Mouse (Mus musculus) spleen, adult 2 months (tissue): ENCODE results near the gene Ctnna2. TPM values are rescaled to one million over a fixed set of nuclear protein-coding genes. Genes with fewer than 3 reads are reported as not detected.

Experiments
- DNase-seq, 2 experiments: peaks; one replicate each; pipeline versions ENCODE4 v3.0.0 to v3.0.0-alpha.2; 2012 to 2021; ENCODE audit warnings: low spot score in 2 of 2, low read depth in 1 of 2
- H3K27ac ChIP-seq: fragments of 200-500 bp; 2 replicates; pipeline ENCODE4 v1.5.1; 2012; ENCODE audit warnings: low read length, inconsistent platforms; ENCODE audit not compliant: insufficient read depth
- H3K27me3 ChIP-seq: fragments of 200-500 bp; 2 replicates; pipeline ENCODE4 v1.6.1; 2012; ENCODE audit warnings: mild to moderate bottlenecking, moderate library complexity, low read length, inconsistent platforms; ENCODE audit not compliant: control insufficient read depth, insufficient read depth
- H3K36me3 ChIP-seq: fragments of 200-500 bp; 2 replicates; pipeline ENCODE4 v1.6.1; 2012; ENCODE audit warnings: mild to moderate bottlenecking, low read length, inconsistent platforms; ENCODE audit not compliant: control insufficient read depth, insufficient read depth
- H3K4me1 ChIP-seq: fragments of 200-500 bp; 2 replicates; pipeline ENCODE4 v1.6.1; 2011; ENCODE audit warnings: inconsistent platforms; ENCODE audit not compliant: control insufficient read depth, insufficient read depth, insufficient read length
- H3K4me3 ChIP-seq: fragments of 200-500 bp; 2 replicates; pipeline ENCODE4 v1.5.1; 2011; ENCODE audit warnings: mild to moderate bottlenecking, inconsistent platforms; ENCODE audit not compliant: insufficient read depth, insufficient read length; ENCODE audit errors: extremely low read depth
- CTCF ChIP-seq: fragments of 200-500 bp; IDR thresholded peaks from 2 replicates; pipeline ENCODE4 v1.5.1; 2011; ENCODE audit warnings: mild to moderate bottlenecking, inconsistent platforms; ENCODE audit not compliant: insufficient read depth, insufficient read length, insufficient replicate concordance; ENCODE audit errors: extremely low read depth
- POLR2A ChIP-seq: fragments of 200-500 bp; IDR thresholded peaks from 2 replicates; pipeline ENCODE4 v1.6.1; 2011; ENCODE audit warnings: low read depth, low read length, inconsistent platforms
- WGBS: fragments of 180-500 bp; shearing (Covaris S2); methylation state at CpG from one replicate; pipeline ENCODE4 v1.1.7; 2018; 5-methylcytosine and 5-hydroxymethylcytosine counted together
- polyA plus RNA-seq: library from polyadenylated mRNA; depleted of rRNA; stranded (reverse); fragments of >200 nt; gene quantifications from 2 replicates; pipeline ENCODE4 v1.2.3, GENCODE M21; 2012

The Ctnna2 gene
- polyA plus RNA-seq, 1 experiment: 0.05 TPM

DNA sequence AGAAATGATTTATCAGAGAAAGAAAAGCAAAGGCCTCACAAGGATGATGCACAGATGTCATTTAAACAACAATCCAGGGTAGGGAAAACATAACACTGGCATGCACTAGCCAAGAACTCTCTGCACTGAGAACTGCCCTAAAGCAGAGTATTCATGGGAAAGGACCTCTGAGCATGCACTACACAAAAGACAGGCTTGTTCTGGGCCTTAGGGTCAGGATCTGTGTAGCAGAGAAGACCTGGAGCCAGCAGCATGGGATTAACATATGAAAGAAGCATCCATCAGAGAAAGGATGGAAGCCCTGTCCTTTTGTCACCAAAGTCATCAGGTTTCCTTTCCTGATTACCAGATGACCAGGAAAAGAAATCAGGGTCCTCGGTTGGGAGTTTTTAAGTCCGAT is 780.1 kb downstream of the Ctnna2 start:
- no peak for DNase-seq
- TF ChIP-seq POLR2A: no peak
- TF ChIP-seq CTCF: no peak
- Histone ChIP-seq H3K27me3 (no peaks in the 10 kb centered on the region), H3K36me3 (no peaks in the 10 kb centered on the region), H3K4me1 (no peaks in the 10 kb centered on the region), H3K27ac (no peak overlapping the region), H3K4me3 (no peak overlapping the region)
- WGBS: 88% methylated on average over 2 of the region's 2 CpGs

DNA sequence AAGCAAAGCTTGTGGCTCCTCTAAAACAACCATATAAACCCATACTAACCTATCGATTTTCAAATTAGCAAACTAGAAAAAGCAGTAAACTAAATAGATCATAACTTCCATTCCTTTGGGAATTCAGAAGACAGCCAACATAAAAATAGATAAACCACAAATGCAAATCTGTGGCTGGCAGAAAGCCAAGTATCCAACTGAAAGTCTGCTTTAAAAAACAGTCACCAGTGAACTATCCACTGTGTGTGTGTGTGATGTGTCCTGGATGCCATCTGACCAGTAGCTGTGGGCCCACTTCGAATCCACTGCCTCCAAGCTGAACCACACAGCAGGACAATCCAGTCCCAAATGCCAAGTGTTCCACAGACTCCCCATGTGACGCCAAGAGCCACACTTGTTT is 782.8 kb downstream of the Ctnna2 start:
- Histone ChIP-seq H3K36me3 (no peaks in the 10 kb centered on the region), H3K27ac (no peak overlapping the region), H3K27me3 (no peaks in the 10 kb centered on the region), H3K4me3 (no peak overlapping the region), H3K4me1 (no peaks in the 10 kb centered on the region)
- TF ChIP-seq POLR2A (no peak), CTCF (no peak)
- no peak for DNase-seq
- 79% methylated on average over 3 of the region's 3 CpGs for WGBS

DNA sequence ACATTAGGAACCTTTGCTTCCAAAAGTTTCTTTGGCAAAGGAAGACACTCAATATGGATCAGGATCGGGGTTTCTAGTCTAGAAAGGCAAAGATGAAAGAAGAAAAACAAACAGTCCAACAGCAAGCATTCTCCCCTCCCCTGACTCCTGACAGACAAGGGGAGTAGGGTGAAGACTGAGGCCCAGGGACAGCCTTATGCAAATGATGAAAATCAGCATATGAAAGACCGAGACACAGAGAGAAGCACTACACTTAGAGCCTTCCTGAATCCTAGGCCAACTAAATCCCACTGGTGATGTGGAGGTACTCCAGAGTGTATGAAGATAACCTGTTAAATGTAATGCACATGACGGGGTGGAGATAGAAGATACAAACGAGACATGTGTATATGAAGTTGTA is 787.9 kb downstream of the Ctnna2 start:
- Histone ChIP-seq H3K27ac (no peak overlapping the region), H3K36me3 (no peaks in the 10 kb centered on the region), H3K27me3 (no peaks in the 10 kb centered on the region), H3K4me3 (no peak overlapping the region), H3K4me1 (no peaks in the 10 kb centered on the region)
- WGBS: 79% methylated on average over 4 of the region's 4 CpGs
- TF ChIP-seq POLR2A: no peak
- no peak for TF ChIP-seq CTCF
- no peak for DNase-seq

DNA sequence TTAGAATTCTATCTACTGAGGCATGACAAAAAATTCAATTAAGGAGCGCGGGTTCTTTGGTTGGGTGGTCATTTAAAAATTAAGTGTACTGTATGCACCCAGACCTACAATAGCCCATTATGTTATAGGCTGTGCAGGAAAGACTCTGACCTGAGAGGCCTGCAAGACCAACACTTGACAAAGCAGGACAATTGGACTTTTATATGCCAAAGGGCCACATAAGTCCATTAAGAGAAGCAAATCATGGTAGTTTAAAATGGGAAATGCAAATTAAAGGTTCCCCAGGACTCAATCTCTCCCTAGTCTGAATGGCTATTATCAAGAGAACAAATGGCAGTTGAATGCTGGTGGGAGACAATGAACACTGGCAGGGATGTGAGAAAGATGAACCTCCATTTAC is 790.9 kb downstream of the Ctnna2 start:
- 94% methylated on average over 2 of the region's 2 CpGs for WGBS

DNA sequence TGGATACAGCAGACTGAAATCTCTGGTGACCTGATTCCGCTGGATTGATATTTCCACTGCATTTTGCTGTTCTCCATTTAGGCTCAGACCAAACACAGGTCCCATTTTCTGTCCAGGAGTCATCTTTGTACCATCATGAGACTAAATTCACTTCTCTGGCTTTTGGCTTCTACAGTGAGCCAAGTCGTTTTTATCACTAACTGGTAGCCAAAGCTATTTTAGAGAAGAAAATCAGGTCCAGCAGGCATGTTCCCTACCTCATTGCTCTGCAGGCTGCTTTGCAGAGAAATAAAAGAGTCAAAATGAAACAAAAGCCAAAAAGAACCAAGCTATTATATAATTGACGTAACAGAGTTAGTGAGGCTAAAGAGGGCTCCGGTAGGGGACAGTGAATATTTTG is 793.7 kb downstream of the Ctnna2 start:
- no peaks in the 10 kb centered on the region for H3K36me3 ChIP-seq
- TF ChIP-seq POLR2A: no peak
- no peak for TF ChIP-seq CTCF
- no peaks in the 10 kb centered on the region for H3K27me3 ChIP-seq
- H3K4me1 ChIP-seq: no peaks in the 10 kb centered on the region
- no peak overlapping the region for H3K4me3 ChIP-seq
- whole genome bisulfite sequencing: 80% methylated on average over 4 of the region's 4 CpGs
- DNase-seq: no peak
- no peak overlapping the region for H3K27ac ChIP-seq

More for the DNA sequence above, 790.9 kb downstream of the Ctnna2 start:
- Histone ChIP-seq H3K27ac (no peak overlapping the region), H3K4me3 (no peak overlapping the region), H3K4me1 (no peaks in the 10 kb centered on the region), H3K27me3 (no peaks in the 10 kb centered on the region), H3K36me3 (no peaks in the 10 kb centered on the region)
- no peak for DNase-seq
- TF ChIP-seq CTCF (no peak), POLR2A (no peak)

DNA sequence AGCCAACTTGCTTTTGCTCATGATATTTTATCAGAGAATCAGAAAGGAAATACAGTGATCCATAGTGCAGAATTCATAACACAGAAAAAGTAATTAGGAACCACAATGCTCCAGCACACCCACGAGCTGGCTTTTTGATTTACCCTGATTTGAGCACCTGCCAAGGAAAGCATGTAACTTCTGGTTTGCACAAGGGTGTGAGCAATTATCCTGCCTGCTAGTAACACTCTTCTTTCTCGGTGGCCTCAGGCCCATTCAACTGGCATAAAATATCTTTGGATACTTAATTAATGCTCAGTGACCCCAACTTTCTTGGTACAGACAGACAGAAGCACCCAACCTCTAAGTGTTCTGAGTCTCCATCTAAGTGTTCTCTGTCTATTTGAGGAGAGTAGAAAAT is 794.6 kb downstream of the Ctnna2 start:
- H3K27ac ChIP-seq: no peak overlapping the region
- 62% methylated on average over 2 of the region's 2 CpGs for WGBS
- DNase-seq: no peak
- no peaks in the 10 kb centered on the region for H3K27me3 ChIP-seq
- H3K36me3 ChIP-seq: no peaks in the 10 kb centered on the region
- no peak for TF ChIP-seq CTCF
- TF ChIP-seq POLR2A: no peak
- no peaks in the 10 kb centered on the region for H3K4me1 ChIP-seq
- no peak overlapping the region for H3K4me3 ChIP-seq

DNA sequence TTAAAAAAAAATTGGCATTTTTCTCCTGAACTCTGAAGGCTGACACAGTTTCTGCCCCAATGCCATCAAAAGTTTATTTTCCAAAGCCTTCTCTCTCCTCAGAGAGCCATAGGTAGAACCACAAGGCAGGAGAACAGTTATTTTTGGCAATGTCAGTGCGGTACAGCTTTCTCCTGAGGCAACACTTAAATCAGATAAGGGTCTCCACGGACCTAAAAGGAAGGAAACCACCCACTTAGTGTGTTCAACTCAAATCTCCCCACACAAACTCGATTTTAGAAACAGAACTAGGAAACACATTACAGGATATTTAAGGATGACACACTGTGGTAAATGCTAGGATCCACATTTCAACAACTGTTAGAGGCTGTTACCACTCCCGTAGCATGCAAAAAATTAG is 803.7 kb downstream of the Ctnna2 start:
- TF ChIP-seq POLR2A (no peak), CTCF (no peak)
- Histone ChIP-seq H3K4me3 (no peak overlapping the region), H3K27me3 (no peaks in the 10 kb centered on the region), H3K36me3 (no peaks in the 10 kb centered on the region), H3K4me1 (no peaks in the 10 kb centered on the region), H3K27ac (no peak overlapping the region)
- 6% methylated on average over 4 of the region's 4 CpGs for WGBS
- DNase-seq: no peak
